Mouse (Mus musculus) central nervous system, embryonic 18 days (tissue): ENCODE measurements around the gene Cldn34b1. TPM values are rescaled to one million over a fixed set of nuclear protein-coding genes. Genes with fewer than 3 reads are reported as not detected.

Source experiments
- polyA plus RNA-seq: library from polyadenylated mRNA; depleted of rRNA; stranded (reverse); fragments of >200 nt; gene quantifications from 2 replicates; pipeline ENCODE4 v1.2.3, GENCODE M21; 2012; rRNA removed

The Cldn34b1 gene
- polyA plus RNA-seq: not detected in 2 replicates

DNA sequence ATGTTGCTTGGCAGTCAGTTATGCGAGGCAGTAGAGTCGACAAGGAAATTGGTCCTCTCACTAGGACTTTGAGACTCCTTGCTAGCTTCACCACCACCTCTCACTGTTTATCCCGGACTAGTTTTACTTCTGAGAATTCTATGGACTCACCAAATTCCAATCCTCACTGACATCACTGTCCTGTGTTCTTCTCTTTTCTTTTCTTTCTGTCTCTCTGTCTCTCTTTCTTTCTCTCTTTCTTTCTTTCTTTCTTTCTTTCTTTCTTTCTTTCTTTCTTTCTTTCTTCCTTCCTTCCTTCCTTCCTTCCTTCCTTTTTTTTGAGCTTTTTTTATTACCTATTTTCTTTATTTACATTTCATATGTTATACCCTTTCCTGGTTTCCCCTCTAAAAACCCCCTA lies at the start of gene Cldn34b1:
Gene Cldn34b1 (minus strand): TSS at position 101 of the 400 bp plus-strand sequence.

DNA sequence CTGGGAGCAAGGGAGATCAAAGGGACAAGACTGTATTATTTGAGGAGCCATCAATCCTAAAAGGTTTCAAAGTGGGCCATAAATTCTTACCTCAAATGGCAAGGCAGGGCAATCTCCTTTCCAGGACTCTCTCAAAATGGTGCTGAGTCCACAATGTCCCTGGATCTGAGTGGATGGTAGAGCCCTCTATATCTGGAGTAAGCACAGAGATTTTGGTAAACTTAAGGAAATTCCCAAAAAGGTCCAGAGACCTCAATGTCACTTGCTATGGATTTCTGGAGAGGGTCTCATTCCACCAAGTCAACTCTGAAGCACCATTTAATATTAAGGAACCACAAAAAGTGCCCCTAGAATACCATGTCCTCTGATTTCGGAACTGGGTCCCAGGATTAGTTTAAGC lies 45.8 kb upstream of the Cldn34b1 start, which contains the start of gene Magea6:
Gene Magea6 (minus strand): TSS at position 101 of the 400 bp plus-strand sequence.

Other genes with a start within 250 kb of the Cldn34b1 start
- not detected in 2 replicates for gene Magea6, start 45.7 kb upstream of the Cldn34b1 start, polyA plus RNA-seq
- not detected in 2 replicates for gene Magea3, start 59.2 kb upstream of the Cldn34b1 start, polyA plus RNA-seq
- not detected in 2 replicates for gene Magea8, start 105.6 kb upstream of the Cldn34b1 start, polyA plus RNA-seq
- gene Magea5, start 172.9 kb upstream of the Cldn34b1 start, polyA plus RNA-seq: not detected in 2 replicates
- not detected in 2 replicates for gene Magea1, start 199.5 kb upstream of the Cldn34b1 start, polyA plus RNA-seq
- not detected in 2 replicates for gene Magea2, start 203.4 kb upstream of the Cldn34b1 start, polyA plus RNA-seq
- gene Cldn34b2, start 238.1 kb upstream of the Cldn34b1 start, polyA plus RNA-seq: not detected in 2 replicates